Mouse (Mus musculus): ENCODE results near the gene Mrps5.

- TF ChIP-seq CTCF (IDR thresholded peaks at IDR 0.05; ENCODE audit: borderline replicate concordance, insufficient read depth, low read length): no peak
- TF ChIP-seq POLR2A (IDR thresholded peaks at IDR 0.05; ENCODE audit: low read depth, low read length): no peak
Observed at GRCm38 (mm10) chr2:127588897-127589296, 1.9 kb downstream of the Mrps5 start.
